Mouse (Mus musculus): Measurements from ENCODE around the gene Rnf13. TPM values are rescaled to one million over a fixed set of nuclear protein-coding genes. Genes with fewer than 3 reads are reported as not detected.

Gene Rnf13
- polyA plus RNA-seq (2011; ENCODE audit: insufficient read depth, insufficient read length, low replicate concordance, missing spikeins), result 1.9 and 22.1 TPM in 2 replicates

DNA sequence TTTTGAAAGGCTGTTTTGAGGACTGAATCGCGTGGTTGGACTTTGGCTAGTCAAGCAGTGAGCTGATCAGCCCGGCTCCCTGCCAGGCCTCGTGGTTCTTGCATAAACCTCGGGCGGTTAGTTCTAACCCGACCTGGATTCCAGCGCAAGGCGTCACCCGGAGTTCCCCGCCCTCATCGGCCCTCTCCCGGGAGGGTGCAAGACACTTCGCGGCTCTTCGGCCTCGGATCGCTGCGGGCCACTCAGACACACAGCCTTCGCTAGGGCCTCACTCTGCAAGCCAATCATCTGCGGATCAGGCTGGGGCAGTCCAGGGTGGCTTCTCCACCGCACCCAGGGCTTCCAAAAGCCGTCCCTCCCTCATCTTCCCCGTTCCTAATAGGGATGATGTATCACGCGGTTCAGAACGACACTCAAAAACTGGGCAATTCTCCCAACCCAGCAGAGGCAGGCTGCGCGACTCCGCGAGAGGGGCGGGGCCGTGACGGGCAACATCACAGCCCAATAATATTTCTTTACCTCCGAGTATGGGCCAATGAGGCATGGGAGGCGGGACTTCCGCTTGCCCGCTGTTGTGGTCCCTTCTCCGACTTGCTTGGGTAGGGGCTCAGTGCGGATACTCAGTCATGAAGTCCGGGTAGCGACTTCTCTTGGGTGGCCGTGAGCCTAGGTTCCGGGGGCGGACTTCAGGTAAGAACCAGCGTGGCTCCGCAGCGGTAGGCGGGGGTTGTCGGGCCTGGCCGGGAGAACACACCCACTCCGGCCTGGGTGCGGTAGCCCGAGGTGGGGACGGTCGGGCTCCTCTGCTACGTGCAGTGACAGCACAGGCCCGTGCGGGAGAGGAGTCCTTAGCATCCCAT lies at the start of gene Rnf13:
Gene Rnf13 (plus strand): TSS at position 552 of the 860 bp plus-strand sequence.
- peak; percentile 23; the same call in 1 of the 2 replicates for TF ChIP-seq POLR2A (IDR thresholded peaks at IDR 0.05; ENCODE audit: borderline replicate concordance, control insufficient read depth, low read depth, low read length)
- TF ChIP-seq CTCF (IDR thresholded peaks at IDR 0.05; ENCODE audit: control insufficient read depth, insufficient read depth, low read length), result peak; percentile 8; the same call in 1 of the 2 replicates
- Histone ChIP-seq H3K4me3 (replicated peaks; ENCODE audit: control insufficient read depth, low read depth, low read length) (peak within 1 kb of the TSS; percentile 83), H3K4me1 (ENCODE audit: control insufficient read depth, insufficient read depth, low read length) (no peaks in the 10 kb centered on the region; the same call in 1 of the 2 replicates), H3K27ac (ENCODE audit: control insufficient read depth, insufficient read depth, low read depth, low read length, poor library complexity) (peak within 1 kb of the TSS; percentile 97)
- WGBS, result under 1% methylated on average over 59 of the region's 59 CpGs

DNA sequence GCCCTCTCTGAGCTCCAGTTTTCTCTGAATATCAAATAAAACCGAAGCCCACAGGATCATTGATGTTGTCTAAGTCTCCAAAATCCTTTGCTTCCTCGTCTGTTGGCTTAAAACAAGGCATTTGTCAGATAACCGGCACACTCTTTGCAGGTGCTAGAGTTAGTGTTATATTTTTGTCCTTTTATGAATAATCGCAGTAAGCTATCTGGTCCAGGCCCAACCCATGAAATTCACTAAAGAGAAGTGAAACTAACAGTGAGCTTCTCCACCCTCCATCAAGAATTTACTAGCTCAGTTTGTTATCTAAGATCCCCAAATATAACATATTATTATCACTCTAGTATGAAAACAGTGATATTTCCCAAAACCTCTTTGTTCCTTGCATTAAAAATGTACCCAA lies 44.1 kb upstream of the Rnf13 start:
- H3K4me1 ChIP-seq (ENCODE audit: control insufficient read depth, insufficient read depth, low read length), result no peaks in the 10 kb centered on the region; the same call in none of the 2 replicates
- TF ChIP-seq CTCF (IDR thresholded peaks at IDR 0.05; ENCODE audit: control insufficient read depth, insufficient read depth, low read length) (no peak), POLR2A (IDR thresholded peaks at IDR 0.05; ENCODE audit: borderline replicate concordance, control insufficient read depth, low read depth, low read length) (no peak)
- H3K27ac ChIP-seq (ENCODE audit: control insufficient read depth, insufficient read depth, low read depth, low read length, poor library complexity), result no peak overlapping the region
- no peak overlapping the region for H3K4me3 ChIP-seq (replicated peaks; ENCODE audit: control insufficient read depth, low read depth, low read length)
- WGBS, result 39% methylated on average over 4 of the region's 4 CpGs

DNA sequence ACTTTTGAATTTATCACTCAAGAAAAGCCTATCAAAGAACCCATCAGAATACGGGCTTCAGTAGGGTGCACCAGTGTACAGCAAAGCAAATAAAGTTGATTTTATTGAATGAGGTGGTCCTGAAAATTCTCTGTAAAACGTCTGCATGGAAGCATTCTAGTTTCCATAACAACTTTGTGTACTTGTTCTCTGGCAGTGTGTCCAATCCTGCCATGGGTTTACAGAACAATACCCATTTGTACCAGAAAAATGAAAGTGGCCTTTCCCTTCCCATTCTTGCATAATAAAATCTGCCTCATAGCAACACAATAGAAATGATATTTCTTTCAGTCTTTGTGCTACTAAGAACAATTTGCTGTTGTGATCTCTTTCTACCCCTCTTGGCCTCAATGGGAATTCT lies 43.1 kb upstream of the Rnf13 start, which contains the start of gene Ankub1:
Gene Ankub1 (minus strand): TSS at position 81 of the 400 bp plus-strand sequence.
- TF ChIP-seq CTCF (IDR thresholded peaks at IDR 0.05; ENCODE audit: control insufficient read depth, insufficient read depth, low read length), result no peak
- no peak for TF ChIP-seq POLR2A (IDR thresholded peaks at IDR 0.05; ENCODE audit: borderline replicate concordance, control insufficient read depth, low read depth, low read length)
- 65% methylated on average over 2 of the region's 2 CpGs for WGBS
- Histone ChIP-seq H3K27ac (ENCODE audit: control insufficient read depth, insufficient read depth, low read depth, low read length, poor library complexity) (no peak within 1 kb of the TSS), H3K4me1 (ENCODE audit: control insufficient read depth, insufficient read depth, low read length) (no peaks in the 10 kb centered on the region; the same call in none of the 2 replicates), H3K4me3 (replicated peaks; ENCODE audit: control insufficient read depth, low read depth, low read length) (no peak within 1 kb of the TSS)

DNA sequence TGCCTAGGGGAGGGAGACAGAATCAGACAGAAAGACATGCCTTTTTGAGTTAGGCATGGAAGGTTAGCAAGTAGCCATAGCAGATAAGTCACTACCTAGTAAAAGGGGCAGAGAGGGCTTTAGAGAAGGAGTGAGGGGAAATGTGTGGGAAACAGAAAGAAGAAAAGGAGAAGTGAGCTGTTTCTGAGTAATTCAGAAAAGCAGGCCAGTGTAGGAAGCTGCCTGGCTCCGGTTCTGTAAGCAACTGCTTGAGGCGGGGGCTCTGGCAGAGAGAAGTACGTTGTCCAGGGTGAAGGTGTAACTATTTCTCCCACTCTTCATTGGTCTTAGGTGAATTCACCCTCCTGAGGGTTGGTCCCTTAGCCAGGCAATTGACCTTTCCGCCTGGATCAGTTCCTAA lies 39.6 kb upstream of the Rnf13 start:
- no peak overlapping the region for H3K27ac ChIP-seq (ENCODE audit: control insufficient read depth, insufficient read depth, low read depth, low read length, poor library complexity)
- WGBS, result 43% methylated on average over 4 of the region's 4 CpGs
- TF ChIP-seq POLR2A (IDR thresholded peaks at IDR 0.05; ENCODE audit: borderline replicate concordance, control insufficient read depth, low read depth, low read length), result no peak
- no peak for TF ChIP-seq CTCF (IDR thresholded peaks at IDR 0.05; ENCODE audit: control insufficient read depth, insufficient read depth, low read length)
- H3K4me1 ChIP-seq (ENCODE audit: control insufficient read depth, insufficient read depth, low read length), result no peaks in the 10 kb centered on the region; the same call in none of the 2 replicates
- no peak overlapping the region for H3K4me3 ChIP-seq (replicated peaks; ENCODE audit: control insufficient read depth, low read depth, low read length)

DNA sequence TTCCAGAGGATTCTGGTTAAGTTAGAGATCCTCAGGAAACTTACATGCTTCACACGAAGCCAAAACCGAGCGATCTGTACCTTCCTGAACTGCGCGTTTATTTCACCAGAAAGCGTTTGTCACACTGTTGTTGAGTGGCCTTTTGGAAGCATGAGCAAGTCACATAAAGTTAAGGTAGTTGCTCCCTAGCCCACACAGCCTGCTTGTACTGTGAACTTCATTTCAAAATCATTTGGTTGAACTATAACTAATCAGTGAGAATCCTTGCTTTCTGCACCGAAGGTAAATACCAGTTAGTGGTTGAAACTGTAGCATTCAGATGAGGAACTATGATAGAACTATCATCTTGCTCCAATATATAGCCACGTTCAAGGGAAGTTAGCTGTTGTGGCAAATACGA lies 39.1 kb upstream of the Rnf13 start:
- TF ChIP-seq POLR2A (IDR thresholded peaks at IDR 0.05; ENCODE audit: borderline replicate concordance, control insufficient read depth, low read depth, low read length) (no peak), CTCF (IDR thresholded peaks at IDR 0.05; ENCODE audit: control insufficient read depth, insufficient read depth, low read length) (no peak)
- Histone ChIP-seq H3K27ac (ENCODE audit: control insufficient read depth, insufficient read depth, low read depth, low read length, poor library complexity) (no peak overlapping the region), H3K4me1 (ENCODE audit: control insufficient read depth, insufficient read depth, low read length) (no peaks in the 10 kb centered on the region; the same call in none of the 2 replicates), H3K4me3 (replicated peaks; ENCODE audit: control insufficient read depth, low read depth, low read length) (no peak overlapping the region)
- 69% methylated on average over 9 of the region's 9 CpGs for whole genome bisulfite sequencing

DNA sequence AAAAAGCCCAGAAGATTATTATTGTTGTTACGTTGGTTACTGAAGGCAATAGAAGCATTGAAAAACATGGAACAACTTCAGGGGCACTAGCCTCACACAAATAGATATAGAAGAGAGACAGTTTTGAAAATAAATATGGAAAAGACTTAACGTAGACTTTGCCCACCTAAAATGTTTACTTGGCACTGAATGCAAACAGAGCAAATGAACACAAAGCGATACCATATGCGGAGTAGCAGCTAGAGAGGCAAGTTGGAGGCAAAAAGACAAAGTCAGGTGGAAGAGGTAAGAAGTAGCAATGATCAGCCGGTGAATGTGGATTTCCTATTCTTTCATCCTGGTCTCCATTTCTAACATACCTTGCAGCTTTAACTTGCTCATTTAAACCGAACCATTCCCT lies 21.7 kb upstream of the Rnf13 start:
- TF ChIP-seq POLR2A (IDR thresholded peaks at IDR 0.05; ENCODE audit: borderline replicate concordance, control insufficient read depth, low read depth, low read length), result no peak
- TF ChIP-seq CTCF (IDR thresholded peaks at IDR 0.05; ENCODE audit: control insufficient read depth, insufficient read depth, low read length), result no peak

DNA sequence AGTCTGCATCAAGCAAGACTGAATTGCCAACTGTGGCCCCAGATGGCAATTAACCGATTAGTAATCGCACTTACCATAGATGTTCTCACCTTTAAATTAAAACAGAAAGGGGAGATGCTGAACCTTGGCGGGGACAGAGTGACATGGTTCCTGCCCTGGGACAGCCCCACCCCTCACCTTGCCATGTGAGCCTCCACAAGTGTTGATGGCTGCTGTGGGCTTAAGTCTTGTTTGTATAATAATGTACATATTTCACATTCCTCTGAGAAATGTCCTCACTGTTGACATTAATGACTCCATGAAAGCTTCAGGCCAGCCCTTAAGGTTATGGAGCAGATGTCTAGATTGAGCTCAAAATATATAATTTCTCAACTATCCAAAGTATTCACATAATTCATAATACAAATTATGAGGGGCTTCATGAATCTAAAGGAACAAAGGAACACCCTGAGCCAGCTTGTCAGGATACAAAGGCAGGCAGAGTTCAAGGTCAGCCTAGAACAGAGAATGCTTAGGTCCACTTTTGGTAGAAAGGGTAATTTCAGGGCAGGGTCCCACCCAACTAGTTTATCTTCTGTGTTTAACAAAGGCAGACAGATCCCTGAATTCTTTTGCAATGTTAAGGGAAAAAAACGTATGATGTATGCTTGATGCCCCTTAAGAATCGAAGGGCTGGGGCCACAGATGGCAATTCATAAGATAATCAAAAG lies 3.5 kb upstream of the Rnf13 start:
- H3K4me1 ChIP-seq (ENCODE audit: control insufficient read depth, insufficient read depth, low read length), result no peaks in the 10 kb centered on the region
- no peak overlapping the region for H3K4me3 ChIP-seq (replicated peaks; ENCODE audit: control insufficient read depth, low read depth, low read length)
- H3K27ac ChIP-seq (ENCODE audit: control insufficient read depth, insufficient read depth, low read depth, low read length, poor library complexity), result no peak overlapping the region
- WGBS, result 85% methylated on average over 5 of the region's 5 CpGs
- TF ChIP-seq POLR2A (IDR thresholded peaks at IDR 0.05; ENCODE audit: borderline replicate concordance, control insufficient read depth, low read depth, low read length), result no peak

More for the DNA sequence above, 21.7 kb upstream of the Rnf13 start:
- H3K27ac ChIP-seq (ENCODE audit: control insufficient read depth, insufficient read depth, low read depth, low read length, poor library complexity), result no peak overlapping the region
- 86% methylated on average over 6 of the region's 6 CpGs for WGBS
- H3K4me1 ChIP-seq (ENCODE audit: control insufficient read depth, insufficient read depth, low read length), result no peaks in the 10 kb centered on the region
- no peak overlapping the region for H3K4me3 ChIP-seq (replicated peaks; ENCODE audit: control insufficient read depth, low read depth, low read length)
